Mouse (Mus musculus): ENCODE data around the gene Gm20883.
"Not testable (repeated sequence)": the region's sequence is repeated elsewhere in the genome, so short reads cannot be mapped to it uniquely, and the experiment has no call there.

Gene Gm20883

GRCm38 (mm10) chrY:50607951-50608350 is at the start of gene Gm20883:
TSS of gene Gm20883 (plus strand) at chrY:50608251.
- DNase-seq: not testable (repeated sequence)

Measured in kidney, postnatal 36 days (tissue).